Comparison of ENCODE assay signal across 8 mouse cellular contexts in the genomic region with DNA sequence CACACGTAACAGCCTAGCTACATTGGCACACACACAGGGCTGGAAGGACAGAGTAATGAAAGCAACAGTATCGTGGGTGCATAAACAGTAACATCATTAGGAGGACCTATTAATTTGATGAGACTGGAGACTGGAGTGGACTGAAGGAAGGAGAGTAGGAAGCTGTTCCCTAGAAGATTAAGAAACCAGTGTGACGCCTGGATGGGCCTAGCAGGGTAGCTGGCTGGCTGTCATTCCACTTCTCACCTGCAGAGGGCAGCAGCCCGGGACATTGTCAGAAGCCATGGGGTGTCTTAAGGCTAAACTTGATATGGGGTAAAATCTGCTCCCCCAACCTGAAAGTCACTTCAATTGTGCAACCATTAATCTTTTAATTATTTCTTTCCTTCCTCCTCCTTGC.
DNase-seq lines count a peak whose midpoint lies in the region; ATAC-seq and TF ChIP-seq lines count a peak whose summit lies in the region.

No protein-coding gene starts in this region.

- ATAC-seq in kidney, embryonic 16.5 days (ENCODE audit: low FRiP score, low TSS enrichment) = peak; percentile 60; the same call in 1 of the 2 replicates

- no peaks in the 10 kb centered on the region for H3K36me3 ChIP-seq in heart, adult 2 months (ENCODE audit: control insufficient read depth, insufficient read depth, low read length)
- no peaks in the 10 kb centered on the region for H3K36me3 ChIP-seq in kidney, embryonic 16.5 days (ENCODE audit: insufficient read depth, low read length)
- H3K36me3 ChIP-seq in liver, adult 2 months (ENCODE audit: control insufficient read depth, insufficient read depth, low read length) = peaks cover 6% of the 10 kb centered on the region; the same call in 1 of the 2 replicates

- H3K79me2 ChIP-seq in heart, adult 2 months (replicated peaks; ENCODE audit: control insufficient read depth, insufficient read depth, low read length) = no peaks in the 10 kb centered on the region
- peaks cover 3% of the 10 kb centered on the region; the same call in 1 of the 2 replicates for H3K79me2 ChIP-seq in liver, adult 2 months (ENCODE audit: control insufficient read depth, insufficient read depth, low read length)

- no peak overlapping the region for H3K4me3 ChIP-seq in heart, adult 2 months
- no peak overlapping the region for H3K4me3 ChIP-seq in kidney, embryonic 16.5 days (ENCODE audit: low read length)
- H3K4me3 ChIP-seq in liver, adult 2 months (ENCODE audit: insufficient read depth, low read depth, low read length) = no peak overlapping the region

- peak; percentile 49 for DNase-seq in A20 (ENCODE audit: low read depth, low spot score)
- peak; percentile 29 for DNase-seq in adrenal gland, adult 8-10 months
- peak; percentile 76 for DNase-seq in embryo, embryonic 11 days
- peak; percentile 69 to 83 for DNase-seq in heart, adult 2 months
- DNase-seq in liver, adult 2 months (ENCODE audit: extremely low read depth, low read depth, low spot score) = peak; percentile 46
- DNase-seq in naive thymus-derived CD4-positive, alpha-beta T cell, adult 2 months (ENCODE audit: low read depth) = peak; percentile 75
- DNase-seq in spleen, postnatal 4 days (ENCODE audit: low spot score in 2 of 2) = peak; percentile 71 to 88

- no peak for TF ChIP-seq POLR2A in heart, adult 2 months (IDR thresholded peaks at IDR 0.05; ENCODE audit: insufficient read depth, low read depth, low read length)
- TF ChIP-seq POLR2A in liver, adult 2 months (IDR thresholded peaks at IDR 0.05; ENCODE audit: extremely low read depth, insufficient read depth, low read length) = no peak

- H3K4me1 ChIP-seq in heart, adult 2 months (ENCODE audit: control insufficient read depth, insufficient read depth, low read length) = no peaks in the 10 kb centered on the region
- H3K4me1 ChIP-seq in kidney, embryonic 16.5 days (ENCODE audit: insufficient read depth, low read length) = peaks cover 7% of the 10 kb centered on the region
- H3K4me1 ChIP-seq in liver, adult 2 months (ENCODE audit: control insufficient read depth, insufficient read depth, low read length) = peaks cover 11% of the 10 kb centered on the region

- TF ChIP-seq CTCF in heart, adult 2 months (IDR thresholded peaks at IDR 0.05) = no peak; the same call in 1 of the 2 replicates
- TF ChIP-seq CTCF in liver, adult 2 months (IDR thresholded peaks at IDR 0.05; ENCODE audit: low read depth, low read length) = peak; percentile 97

- 42% methylated on average over 4 of the region's 4 CpGs for WGBS in heart, adult 2 months
- WGBS in kidney, embryonic 16.5 days = 31% methylated on average over 4 of the region's 4 CpGs
- WGBS in liver, adult 2 months = 13% methylated on average over 4 of the region's 4 CpGs

- no peaks in the 10 kb centered on the region for H3K27me3 ChIP-seq in heart, adult 2 months (ENCODE audit: control insufficient read depth, insufficient read depth, low read length)
- H3K27me3 ChIP-seq in kidney, embryonic 16.5 days (ENCODE audit: insufficient read depth, low read length) = no peaks in the 10 kb centered on the region
- H3K27me3 ChIP-seq in liver, adult 2 months (ENCODE audit: control insufficient read depth, insufficient read depth, low read length) = no peaks in the 10 kb centered on the region

- no peak overlapping the region for H3K27ac ChIP-seq in heart, adult 2 months
- no peak overlapping the region for H3K27ac ChIP-seq in kidney, embryonic 16.5 days (ENCODE audit: low read length)
- peak overlapping the region; percentile 61 for H3K27ac ChIP-seq in liver, adult 2 months (replicated peaks; ENCODE audit: insufficient read depth, low read depth, low read length)

- no peaks in the 10 kb centered on the region for H3K9me3 ChIP-seq in kidney, embryonic 16.5 days (ENCODE audit: low read length)

- intact Hi-C loops in heart, adult 2 months (cut with DNase I) = loop anchor here (1.0 kb wide), 2 partner anchors 78 to 210 kb away; a partner anchor contains a TSS

- no peak overlapping the region for H3K4me2 ChIP-seq in kidney, embryonic 16.5 days (replicated peaks; ENCODE audit: low read depth, low read length)

- TF ChIP-seq EP300 in heart, adult 2 months (IDR thresholded peaks at IDR 0.05; ENCODE audit: insufficient read depth, low read depth, low read length) = 0 out of 2 replicates have a peak, but pooled peaks have one; percentile 14

- H3K9ac ChIP-seq in heart, adult 2 months (ENCODE audit: low read depth, low read length) = no peak overlapping the region
- no peak overlapping the region for H3K9ac ChIP-seq in kidney, embryonic 16.5 days (replicated peaks; ENCODE audit: low read length)
- H3K9ac ChIP-seq in liver, adult 2 months (ENCODE audit: low read depth, low read length) = no peak overlapping the region

Comparison
In these comparisons a context has a peak if more than half of its experiments do, and no peak if none do; other contexts are left out.
1. DNase-seq: peak in every context shown above with its lines; median percentile 80 in spleen, postnatal 4 days; 76 in embryo, embryonic 11 days; 76 in heart, adult 2 months; 75 in naive thymus-derived CD4-positive, alpha-beta T cell, adult 2 months; 49 in A20; 46 in liver, adult 2 months; 29 in adrenal gland, adult 8-10 months.